Mouse (Mus musculus) stomach, postnatal 0 days (tissue): Measurements from ENCODE around the gene Pds5a.

Source experiments
- CTCF ChIP-seq: IDR thresholded peaks from 2 replicates; pipeline ENCODE4 v1.5.1; 2016; ENCODE audit warnings: antibody characterized with exemption, low read depth, mild to moderate bottlenecking, moderate library complexity
- EP300 ChIP-seq: optimal IDR thresholded peaks from 2 replicates; pipeline ENCODE3; 2016; ENCODE audit warnings: antibody characterized with exemption

DNA sequence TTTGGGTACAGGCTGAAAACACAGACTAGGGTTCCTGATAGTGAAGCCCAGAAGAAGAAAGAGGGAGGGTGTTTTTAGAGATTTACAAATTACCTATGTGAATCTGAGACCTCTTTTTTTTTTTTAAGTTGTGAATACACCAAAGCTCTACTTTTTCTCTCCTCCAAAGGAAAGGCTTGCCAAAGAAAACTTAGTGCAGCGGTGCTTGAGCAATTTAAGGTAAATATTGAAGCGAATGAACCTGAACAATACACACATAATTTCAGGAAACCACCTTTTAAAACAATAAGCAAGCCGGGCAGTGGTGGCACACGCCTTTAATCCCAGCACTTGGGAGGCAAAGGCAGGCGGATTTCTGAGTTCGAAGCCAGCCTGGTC is 675 bp upstream of the Pds5a start:
- TF ChIP-seq CTCF (no peak), EP300 (no peak)
